Mouse (Mus musculus): Measurements from ENCODE around the gene Ufsp2.

Ufsp2 gene

DNA sequence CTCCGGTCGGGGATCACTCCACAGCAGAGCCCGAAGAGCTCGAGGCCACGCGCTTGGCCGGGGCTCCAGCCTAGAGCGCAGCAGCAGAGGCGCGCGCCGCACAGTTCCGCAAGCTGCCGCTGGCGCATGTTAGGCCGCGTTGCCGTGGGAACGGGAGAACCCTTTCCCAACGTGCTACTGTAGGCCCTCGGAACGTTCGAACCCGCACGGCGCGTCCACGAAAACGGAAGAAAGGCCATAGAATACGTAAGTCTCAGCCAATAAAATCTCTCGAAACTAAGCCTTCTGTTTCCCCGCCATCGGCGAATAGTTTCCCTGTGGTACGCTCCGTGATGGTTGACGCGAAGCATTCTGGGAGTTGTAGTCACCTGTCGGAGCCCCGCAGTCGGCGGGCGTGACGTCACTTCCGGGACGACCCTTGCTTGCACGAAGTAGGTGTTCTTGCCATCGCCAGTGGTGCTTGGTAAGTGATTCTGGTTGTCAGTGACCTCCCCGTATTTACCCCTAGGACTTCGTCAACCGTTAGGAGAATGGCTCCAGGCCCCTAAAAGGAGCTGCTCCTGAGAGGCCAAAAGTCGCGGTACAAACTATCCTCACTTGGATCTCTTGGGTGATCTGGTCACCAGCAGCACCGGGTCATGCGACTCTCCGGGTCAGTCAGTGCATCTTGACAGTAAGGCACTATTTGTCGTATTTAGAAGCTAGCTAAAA is at the start of gene Ufsp2, which contains the start of gene 1700029J07Rik:
Ufsp2 (plus strand) TSS at position 403 of the 711 bp plus-strand sequence.
1700029J07Rik (minus strand) TSS at position 127 of the 711 bp plus-strand sequence.
- DNase-seq (ENCODE audit: low spot score in 2 of 2), result peak; percentile 98 to 99

DNA sequence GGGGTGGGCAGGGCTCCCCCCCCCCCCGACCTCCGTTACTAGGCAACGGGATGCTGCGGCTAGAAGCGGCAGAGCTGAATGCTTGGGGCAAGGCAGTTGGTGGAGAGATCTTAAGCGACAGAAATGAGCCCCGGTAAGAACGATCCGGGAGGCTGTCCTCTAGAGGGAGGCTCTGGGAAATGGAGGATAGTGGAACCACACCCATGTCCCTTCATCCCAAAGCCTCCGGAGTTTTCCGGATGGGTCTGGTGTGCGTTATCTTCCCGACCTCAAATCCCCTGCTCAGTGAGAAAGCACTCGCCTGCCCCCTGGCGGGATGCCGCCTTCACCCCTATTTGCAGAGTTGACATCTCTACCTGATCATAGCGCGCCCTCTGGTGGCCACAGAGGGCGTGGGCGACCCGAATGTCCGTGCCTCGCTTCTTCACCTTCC is 40.7 kb upstream of the Ufsp2 start, which contains the start of gene Ccdc110:
Ccdc110 (plus strand) TSS at position 38 of the 433 bp plus-strand sequence.
- peak; percentile 97 to 98 for DNase-seq (ENCODE audit: low spot score in 2 of 2)

DNA sequence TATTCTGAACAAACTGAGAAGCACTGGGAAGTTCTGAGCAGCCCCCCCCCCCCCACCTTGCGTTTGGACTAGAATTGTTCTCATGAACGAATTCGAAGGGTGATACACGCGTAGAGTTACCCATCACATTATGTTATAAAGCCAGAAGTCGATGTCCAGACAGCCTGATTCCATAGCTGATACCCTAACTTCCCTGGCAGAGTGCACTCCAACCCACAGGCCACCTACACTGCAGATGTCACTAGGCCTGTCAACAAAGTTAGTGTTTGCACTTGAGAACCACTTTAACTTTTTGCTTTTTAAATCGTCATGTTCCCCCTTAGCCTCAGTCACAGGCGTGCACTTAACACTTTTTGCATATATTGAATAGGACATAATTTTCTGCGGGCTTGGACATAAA is 38.3 kb upstream of the Ufsp2 start:
- no peak for DNase-seq (ENCODE audit: low spot score in 2 of 2)

DNA sequence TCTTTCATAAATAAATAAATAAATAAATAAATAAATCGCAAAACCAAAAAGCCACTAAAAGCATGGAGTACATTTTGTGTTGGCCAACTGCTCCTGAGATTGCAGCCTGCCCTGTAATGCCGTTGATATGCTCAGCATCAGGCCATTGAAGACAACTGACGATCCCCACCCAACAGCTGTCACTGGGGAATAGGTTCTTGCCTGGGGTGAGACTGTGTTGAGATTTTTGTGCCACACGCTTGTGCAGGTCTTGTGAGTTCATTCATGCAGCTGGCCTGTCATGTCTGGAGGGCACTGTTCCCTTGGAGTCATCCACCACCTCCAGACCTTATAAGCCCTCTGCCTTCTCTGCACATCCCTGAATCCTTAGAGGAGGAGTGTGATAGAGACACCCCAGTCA is 29.0 kb upstream of the Ufsp2 start:
- no peak for DNase-seq (ENCODE audit: low spot score in 2 of 2)

DNA sequence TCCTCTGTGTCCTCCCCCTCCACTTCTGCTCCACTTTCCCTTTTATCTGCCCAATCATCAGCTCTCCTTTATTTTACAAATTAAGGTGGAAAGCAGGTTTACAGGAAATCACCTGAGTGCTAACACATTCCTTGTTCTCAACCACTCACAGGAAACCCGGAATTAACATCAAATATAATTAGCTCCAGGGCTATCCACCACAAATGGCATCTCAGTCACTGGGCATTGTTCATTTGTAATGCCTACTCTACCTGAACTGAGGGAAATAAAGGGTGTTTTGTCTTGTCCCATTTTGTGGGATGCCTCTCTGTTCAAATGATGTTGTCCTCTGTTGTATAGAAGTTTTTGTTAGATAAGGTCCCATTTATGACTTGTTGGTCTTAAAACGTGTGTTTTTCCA is 24.7 kb upstream of the Ufsp2 start:
- no peak for DNase-seq (ENCODE audit: low spot score in 2 of 2)

DNA sequence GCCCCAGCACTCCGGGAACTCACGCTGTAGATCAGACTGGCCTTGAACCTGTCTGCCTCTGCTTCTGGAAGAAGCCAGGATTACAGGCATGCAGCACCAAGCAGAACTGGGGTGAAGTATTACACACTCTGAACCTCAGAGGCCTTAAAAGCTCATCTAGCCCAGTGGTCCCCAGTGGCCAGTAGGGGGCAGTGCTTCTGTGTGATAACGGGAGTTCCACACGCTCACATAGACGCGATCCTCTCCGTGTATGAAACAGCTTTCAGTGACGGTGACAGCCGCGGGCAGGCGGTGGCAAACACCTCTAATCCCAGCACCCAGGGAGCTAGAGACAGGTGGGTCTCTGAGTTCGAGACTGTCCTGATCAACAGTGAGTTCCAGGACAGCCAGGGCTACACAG is 4.4 kb upstream of the Ufsp2 start:
- no peak for DNase-seq (ENCODE audit: low spot score in 2 of 2)

DNA sequence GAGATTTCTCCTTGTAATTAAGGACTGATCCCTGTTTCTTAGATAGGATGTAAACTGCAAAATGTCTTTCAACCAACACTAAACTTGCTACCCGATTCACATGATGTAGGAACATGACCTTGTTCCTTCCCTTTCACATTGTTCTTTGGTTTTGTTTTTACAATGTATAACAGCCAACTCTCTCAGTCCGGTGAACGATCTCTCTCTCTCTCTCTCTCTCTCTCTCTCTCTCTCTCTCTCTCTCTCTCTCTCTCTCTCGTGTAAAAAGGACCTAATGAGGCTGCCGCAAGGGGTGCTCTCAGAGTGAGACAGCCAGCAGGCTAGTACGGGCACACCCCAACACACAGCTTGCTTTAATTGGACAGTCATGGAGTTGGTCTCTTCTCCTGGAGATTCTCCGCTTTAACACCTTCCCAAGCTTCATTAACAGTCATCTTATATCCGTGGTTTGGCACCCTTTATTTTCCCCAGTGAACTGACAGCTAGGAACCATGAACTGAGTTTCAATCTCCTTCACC is 1.3 kb upstream of the Ufsp2 start:
- DNase-seq (ENCODE audit: low spot score in 2 of 2), result no peak

DNA sequence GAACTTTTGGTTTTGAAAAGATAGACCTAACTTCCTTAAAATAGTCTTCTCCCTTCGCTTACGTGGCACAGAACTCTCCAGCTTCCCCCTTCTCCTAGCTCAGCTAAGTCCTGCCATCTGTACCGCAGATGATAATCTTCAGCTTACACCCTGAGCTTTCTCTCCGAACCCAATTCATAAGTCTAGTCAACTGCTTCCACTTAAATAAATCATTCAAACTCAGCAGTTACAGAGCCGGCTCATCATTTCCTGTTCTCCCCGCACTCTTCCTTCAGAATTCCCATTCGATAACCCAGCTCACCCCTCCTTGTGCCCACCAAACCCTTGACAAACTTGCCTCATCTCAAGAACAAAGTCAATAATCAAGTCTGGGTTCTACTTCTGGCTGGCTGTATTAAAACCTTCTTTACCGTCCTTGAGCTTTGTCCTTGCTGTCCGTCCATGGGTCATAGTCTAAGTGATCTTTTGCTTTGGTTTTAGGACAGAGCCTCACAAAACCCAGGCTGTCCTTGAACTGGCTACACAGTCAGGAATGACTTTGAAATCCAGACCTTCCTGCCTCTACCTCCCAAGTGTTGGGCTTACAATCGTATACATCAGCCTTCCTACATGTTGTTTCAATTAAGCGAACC is 625 bp downstream of the Ufsp2 start:
- no peak for DNase-seq (ENCODE audit: low spot score in 2 of 2)

DNA sequence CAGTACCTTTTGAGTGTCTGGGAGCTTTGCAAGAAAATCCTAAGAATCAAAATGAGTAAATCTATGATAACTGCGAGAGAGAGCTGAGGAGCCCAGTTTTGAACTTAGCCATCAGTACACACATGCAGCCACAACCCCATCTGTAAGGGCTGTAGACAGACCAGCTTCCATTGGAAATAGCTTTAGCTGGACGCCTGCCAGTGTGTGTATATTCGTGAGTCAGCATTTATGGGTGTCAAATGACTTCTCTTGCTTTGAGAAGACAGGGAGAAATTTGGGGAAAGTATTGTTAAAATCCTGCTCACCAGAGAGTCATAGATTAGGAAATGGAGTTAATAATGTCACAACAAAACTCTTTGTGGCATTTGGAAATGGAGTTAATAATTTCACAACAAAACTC is 11.3 kb downstream of the Ufsp2 start:
- no peak for DNase-seq (ENCODE audit: low spot score in 2 of 2)

DNA sequence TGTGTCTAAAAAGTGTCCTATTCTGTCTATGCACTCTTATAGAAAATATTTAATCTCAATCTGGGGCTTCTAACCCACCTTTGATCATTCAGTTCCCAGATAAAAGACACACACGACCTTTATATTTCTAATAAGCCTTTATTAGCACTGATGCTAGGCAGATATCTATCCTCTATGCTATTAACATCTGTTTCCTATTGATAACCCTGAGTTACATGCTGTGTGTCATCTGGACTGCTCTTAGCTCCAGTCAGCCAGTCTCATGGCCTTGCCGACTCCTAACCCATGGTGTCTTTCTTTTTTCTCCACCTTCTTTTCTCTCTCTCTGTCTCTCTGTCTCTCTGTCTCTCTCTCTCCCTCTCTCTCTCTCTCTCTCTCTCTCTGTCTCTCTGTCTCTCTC is 12.9 kb downstream of the Ufsp2 start:
- no peak for DNase-seq (ENCODE audit: low spot score in 2 of 2)

DNA sequence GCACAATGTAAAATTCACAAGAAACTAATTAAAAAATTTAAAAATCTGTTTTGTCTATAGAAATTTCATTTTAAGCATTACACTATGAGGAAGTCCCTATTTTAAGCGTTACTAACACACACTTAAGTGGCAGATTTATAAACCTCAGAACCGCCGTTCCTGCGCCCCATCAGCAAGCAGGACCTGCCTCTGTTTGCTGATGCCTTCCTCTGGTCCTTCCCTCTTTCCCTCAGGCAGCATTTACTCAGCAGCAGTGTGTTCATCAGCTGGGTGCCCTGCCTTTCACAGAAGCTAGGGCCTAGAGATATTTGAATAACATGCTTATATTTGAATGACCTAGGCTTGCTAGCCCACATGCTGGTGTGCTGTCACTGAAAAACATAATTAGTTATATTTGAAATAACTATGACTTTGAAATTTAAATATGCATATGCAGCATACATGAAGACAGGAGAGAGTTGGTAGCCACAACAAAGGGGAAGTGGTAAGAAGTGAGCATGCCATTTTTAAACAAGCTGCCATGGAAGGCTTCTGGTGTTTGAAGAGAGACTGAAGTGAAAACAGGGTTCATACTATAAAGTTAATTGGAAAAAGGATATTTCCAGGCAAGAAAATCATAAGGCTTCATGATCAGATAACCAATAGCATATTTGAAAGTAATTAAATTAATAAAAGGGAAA is 15.4 kb downstream of the Ufsp2 start:
- no peak for DNase-seq (ENCODE audit: low spot score in 2 of 2)

DNA sequence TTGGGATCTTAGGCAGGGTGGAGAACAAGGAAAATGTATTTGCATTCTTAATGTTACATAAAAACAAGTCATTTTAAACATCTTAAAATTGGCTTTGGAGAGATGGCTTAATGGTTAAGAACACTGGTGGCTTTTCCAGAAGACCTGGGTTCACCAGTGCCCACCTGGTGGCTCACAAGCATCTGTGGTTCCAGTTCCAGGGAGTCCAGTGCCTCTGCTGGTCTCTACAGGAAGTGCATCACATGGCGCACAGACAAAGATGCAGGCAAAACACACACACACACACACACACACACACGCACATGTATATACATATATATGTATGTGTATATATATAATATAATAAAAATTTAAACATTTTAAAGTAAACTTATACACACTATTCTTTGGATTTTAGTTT is 18.8 kb downstream of the Ufsp2 start:
- no peak for DNase-seq (ENCODE audit: low spot score in 2 of 2)

DNA sequence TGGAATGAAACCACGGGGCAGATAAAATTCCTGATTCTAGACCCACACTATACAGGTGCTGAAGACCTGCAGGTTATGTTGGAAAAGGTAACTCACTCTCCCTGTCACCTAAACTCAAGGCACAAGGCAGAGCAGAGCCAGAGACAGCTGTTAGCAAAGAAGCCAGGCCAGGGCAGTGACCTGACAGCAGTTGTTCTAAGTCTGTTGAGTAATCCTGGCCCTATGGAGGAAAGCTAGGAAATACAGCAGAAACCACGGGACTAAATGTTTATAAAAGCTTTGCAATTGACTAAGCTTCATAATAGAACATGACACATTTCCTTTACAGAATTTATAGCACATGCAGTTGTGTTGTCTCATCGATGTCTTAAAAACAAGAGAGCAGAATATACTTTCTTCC is 20.2 kb downstream of the Ufsp2 start:
- DNase-seq (ENCODE audit: low spot score in 2 of 2), result no peak

DNA sequence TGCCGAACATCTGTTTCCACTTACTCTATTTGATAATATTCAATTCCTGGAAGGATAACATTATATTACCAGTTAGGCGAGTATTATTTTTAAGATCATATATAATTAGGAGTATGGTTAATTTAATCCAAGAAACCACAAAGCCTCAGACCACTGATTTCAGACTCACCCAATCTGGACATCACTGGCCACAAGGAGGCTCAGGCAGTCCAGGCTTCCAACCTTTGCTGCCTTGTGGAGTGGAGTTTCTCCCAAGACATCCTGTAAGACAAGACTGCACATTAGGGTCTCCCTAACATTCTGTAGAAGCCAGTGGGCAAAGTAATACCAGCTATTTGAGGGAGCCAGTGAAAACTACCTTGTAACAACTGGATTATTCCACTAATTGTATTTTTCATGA is 22.9 kb downstream of the Ufsp2 start:
- no peak for DNase-seq (ENCODE audit: low spot score in 2 of 2)

DNA sequence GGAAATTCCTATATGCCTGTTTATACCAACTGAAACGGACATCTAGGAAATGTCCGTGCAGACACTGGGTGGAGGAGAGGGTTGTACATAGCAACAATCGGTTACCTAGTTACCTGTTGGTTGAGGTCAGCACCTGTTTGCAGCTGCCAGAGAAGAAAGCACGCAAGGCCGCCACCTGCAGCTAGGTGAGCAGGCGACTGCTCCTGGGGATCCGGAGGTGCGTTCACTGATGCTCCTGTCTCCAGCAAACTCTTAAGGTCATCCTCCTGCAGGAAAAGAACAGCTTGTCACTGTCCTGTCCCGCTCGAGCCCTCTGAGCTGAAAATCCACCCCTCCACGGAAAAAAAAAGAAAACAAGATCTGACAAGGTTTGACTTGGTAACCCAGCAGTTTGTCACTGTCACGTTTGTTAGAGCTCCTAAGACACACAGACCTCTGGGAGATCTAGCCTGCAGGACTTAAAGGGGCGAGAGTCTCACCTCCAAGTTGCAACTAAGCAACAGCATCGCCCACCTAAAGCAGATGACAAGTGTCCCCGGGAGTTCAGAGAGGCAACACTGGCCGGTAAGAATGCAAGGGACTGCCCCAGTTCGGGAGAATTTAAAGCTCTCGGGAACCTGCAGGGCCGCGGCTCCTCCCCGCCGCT is 23.9 kb downstream of the Ufsp2 start, which contains the start of gene Lrp2bp:
Lrp2bp (plus strand) TSS at position 166 of the 646 bp plus-strand sequence.
- peak; percentile 44 for DNase-seq (ENCODE audit: low spot score in 2 of 2)

DNA sequence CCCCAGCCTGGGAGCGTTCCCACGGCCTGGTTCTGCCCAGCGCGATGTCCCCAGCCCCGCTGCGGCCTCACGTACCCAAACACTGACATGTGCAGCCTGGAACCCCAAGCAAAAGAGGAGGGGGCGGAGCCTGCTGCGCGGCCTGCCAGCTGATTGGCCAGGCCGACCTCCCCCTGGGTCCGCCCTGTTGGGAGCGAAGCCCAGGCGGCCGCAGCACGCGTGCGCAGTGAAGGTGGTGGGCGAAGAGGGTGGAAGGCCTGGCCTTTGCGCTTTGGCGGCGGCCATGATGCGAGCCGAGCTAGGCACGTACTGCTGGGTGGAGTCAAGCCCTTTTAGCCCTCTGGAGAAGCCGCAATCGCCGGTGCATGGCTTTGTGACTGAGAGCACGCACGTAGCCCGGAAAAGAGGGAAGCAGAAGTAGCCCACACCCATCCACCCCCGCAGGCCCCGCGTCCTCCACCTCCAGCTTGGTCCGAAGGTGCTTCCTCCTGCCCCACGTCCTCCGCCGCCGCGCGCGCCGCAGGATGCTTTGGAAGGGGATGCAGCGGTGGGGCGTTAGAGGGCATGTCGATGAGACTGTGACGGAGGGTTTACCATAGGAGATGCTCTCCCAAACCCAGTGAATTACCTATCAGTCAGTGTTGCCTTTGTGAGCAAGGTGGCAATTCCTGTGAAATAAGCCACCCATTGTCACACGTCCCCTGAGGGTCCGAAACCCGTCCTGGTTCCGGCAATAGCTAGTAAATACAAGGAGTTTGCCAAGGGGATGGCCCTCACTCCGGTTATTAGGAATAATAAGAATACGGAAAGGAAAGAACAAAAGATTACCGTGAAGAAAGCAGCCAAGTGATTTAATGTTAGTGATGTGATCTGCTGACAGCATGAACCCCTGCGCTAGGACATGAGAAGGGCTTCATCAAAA is 24.7 kb downstream of the Ufsp2 start:
- peak; percentile 98 to 99 for DNase-seq (ENCODE audit: low spot score in 2 of 2)

DNA sequence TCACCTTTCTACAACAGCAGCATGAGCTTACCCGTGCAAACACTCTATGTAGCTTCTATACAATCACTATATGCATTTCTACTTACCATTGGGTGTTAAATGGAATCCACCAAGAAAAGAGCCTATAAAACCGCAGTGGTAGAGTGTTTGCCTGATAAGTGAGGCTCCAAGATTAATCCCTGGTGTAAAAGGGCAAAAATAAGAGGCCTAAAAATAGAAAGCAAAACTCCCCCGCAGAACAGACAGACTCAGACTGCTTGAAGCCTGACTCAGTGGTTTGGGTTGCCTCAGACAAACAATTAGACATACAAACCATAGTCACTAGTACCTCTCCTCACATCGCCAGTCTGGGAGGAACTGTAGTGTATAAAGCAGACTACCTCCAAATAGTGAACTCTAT is 30.3 kb downstream of the Ufsp2 start, which contains the start of gene Ankrd37:
Ankrd37 (minus strand) TSS at position 112 of the 400 bp plus-strand sequence.
- DNase-seq (ENCODE audit: low spot score in 2 of 2), result no peak

DNA sequence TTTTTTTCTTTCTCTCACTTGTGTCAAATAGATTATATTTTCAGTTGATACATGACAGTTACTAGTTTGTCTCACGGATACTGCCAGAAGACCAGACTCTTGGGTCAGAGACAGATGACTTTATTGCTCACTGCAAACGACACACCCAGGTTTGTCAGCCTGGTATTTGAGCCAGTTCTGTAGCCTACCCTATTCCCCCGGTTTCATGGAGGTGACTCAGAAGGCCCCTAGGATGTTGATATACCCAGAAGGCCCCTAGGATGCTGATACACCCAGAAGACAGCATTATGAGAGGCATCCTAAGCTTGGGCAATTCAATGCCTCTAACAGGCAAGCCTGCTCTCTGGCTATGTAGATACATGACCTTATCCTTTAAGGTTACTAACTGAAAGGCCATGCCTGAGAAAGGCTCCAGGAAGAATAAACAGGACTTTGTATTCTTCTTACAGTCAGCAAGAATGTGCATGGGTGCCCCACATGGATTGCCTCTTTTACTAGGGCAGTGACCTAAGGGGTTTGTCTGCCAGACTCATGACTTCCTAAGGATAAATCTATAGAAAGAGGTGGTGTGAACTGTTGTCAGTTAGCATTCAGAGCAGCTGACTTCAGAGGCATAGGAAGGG is 31.8 kb downstream of the Ufsp2 start:
- no peak for DNase-seq (ENCODE audit: low spot score in 2 of 2)

DNA sequence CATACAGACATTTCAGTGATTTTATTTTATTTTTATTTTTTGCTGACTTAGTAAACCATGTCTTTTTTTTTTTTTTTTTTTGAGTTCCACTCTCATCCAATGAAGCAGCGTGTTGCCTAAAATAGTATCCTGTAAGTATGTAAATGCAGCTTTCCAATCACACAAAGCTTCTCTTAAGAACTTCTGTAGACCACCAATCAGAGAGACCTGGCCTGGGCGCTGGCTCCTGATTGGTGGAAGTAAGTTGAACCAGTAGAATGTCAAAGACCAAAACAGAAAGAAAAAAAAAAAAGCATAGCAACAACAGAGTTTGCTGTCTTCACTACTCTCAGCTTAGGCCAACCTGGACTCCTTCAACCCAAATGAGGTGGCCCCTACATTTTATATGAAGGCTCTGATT is 35.0 kb downstream of the Ufsp2 start:
- DNase-seq (ENCODE audit: low spot score in 2 of 2), result no peak
